Comparison of ENCODE assay signal across 8 mouse cellular contexts in the genomic region with DNA sequence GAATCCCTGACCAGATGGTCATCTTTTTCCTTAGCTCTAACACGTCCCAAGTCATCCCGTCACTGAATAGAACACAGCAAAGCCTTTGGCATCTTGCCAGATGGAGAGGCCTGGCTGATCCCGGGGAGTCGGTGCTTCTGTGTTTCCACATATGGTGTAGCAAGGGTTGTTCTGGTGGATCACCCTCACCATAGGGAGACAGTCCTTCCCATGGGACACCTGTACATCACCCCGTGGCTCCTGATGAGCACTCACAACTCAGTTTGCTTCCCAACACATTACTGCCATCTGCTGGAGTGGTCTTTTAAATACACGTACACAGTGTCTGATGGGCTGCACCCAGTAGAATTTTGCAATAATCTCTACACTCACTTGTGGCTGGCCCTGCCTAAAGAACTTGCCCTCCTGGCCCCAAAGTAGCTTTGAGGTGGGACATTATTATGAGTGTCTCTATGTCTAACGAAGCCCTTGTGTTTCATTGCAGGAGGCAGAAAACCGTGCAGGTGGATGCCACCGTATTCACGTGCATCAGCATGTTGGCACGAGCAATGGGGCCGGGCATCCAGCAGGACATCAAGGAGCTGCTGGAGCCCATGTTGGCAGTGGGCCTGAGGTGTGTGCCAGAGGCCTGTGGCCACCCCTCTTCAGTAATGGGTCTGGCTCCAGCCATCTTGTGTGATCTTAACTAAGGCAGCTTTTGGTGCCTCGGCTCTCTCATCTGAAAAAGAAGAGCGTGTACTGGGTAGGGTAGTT. TPM values are rescaled to one million over a fixed set of nuclear protein-coding genes. Genes with fewer than 3 reads are reported as not detected.
DNase-seq lines count a peak whose midpoint lies in the region; ATAC-seq lines count a peak whose summit lies in the region.
"Had no signal": no experiment of that assay in that cellular context is flagged by ENCODE, and none has a peak within 500 bp of the region (broad histone marks: within the 10 kb centered on the region; RNA-seq: fewer than 3 reads in every experiment).

No protein-coding gene starts in this region.

- peak; percentile 43; the same call in 1 of the 2 replicates for ATAC-seq in lung, embryonic 16.5 days (ENCODE audit: low read depth)

- peaks cover 66% of the 10 kb centered on the region for H3K36me3 ChIP-seq in lung, embryonic 16.5 days (ENCODE audit: control insufficient read depth, insufficient read depth, low read length)

- DNase-seq in left cerebral cortex, adult 18-20 months (ENCODE audit: low spot score in 2 of 2), result peak; percentile 25 to 28
- DNase-seq in left cerebral cortex, adult 11 months (ENCODE audit: low spot score), result no peak
- peak; percentile 64 for DNase-seq in MN1 (ENCODE audit: low spot score)
- DNase-seq in cerebellum, adult 8-10 months, result peak; percentile 48
- DNase-seq in induced T-regulatory cell, adult 2 months (ENCODE audit: low read depth), result peak; percentile 25
- DNase-seq in ovary, postnatal 10 days (ENCODE audit: low spot score), result no peak

- H3K27me3 ChIP-seq in lung, embryonic 16.5 days (ENCODE audit: control insufficient read depth, insufficient read depth, low read depth, low read length), result no peaks in the 10 kb centered on the region
- H3K27me3 ChIP-seq: embryonic facial prominence, embryonic 13.5 days had no signal

- H3K9me3 ChIP-seq in lung, embryonic 16.5 days (ENCODE audit: control insufficient read depth, low read length), result no peaks in the 10 kb centered on the region
- H3K9me3 ChIP-seq: embryonic facial prominence, embryonic 13.5 days had no signal

- no peak overlapping the region for H3K4me2 ChIP-seq in lung, embryonic 16.5 days (ENCODE audit: low read depth, low read length)
- H3K4me2 ChIP-seq: embryonic facial prominence, embryonic 13.5 days had no signal

- H3K4me3 ChIP-seq in lung, embryonic 16.5 days (ENCODE audit: low read length), result no peak overlapping the region
- H3K4me3 ChIP-seq: embryonic facial prominence, embryonic 13.5 days had no signal

- 70% methylated on average over 14 of the region's 14 CpGs for WGBS in lung, embryonic 16.5 days

- H3K4me1 ChIP-seq in lung, embryonic 16.5 days (replicated peaks; ENCODE audit: control insufficient read depth, insufficient read depth, low read length), result no peaks in the 10 kb centered on the region
- H3K4me1 ChIP-seq: embryonic facial prominence, embryonic 13.5 days had no signal

- no peak overlapping the region for H3K27ac ChIP-seq in lung, embryonic 16.5 days (ENCODE audit: low read length)
- H3K27ac ChIP-seq: embryonic facial prominence, embryonic 13.5 days had no signal

- H3K9ac ChIP-seq in lung, embryonic 16.5 days (ENCODE audit: low read length), result no peak overlapping the region
- H3K9ac ChIP-seq: embryonic facial prominence, embryonic 13.5 days had no signal

RNA-seq across cellular contexts. Expression of a gene that starts 15.0 kb away (rescaled TPM):
- 10 to 100 TPM; 91.6 to 97.9 TPM for total RNA-seq in left cerebral cortex, adult 18-20 months (2021)
- 11.3 and 12.2 TPM in 2 replicates for polyA plus RNA-seq in lung, embryonic 16.5 days (2015; fragmentation: Nextera tagmentation; extraction: Ambion mirVana)

RNA-seq across cellular contexts. Expression of a gene that starts 18.8 kb away (rescaled TPM):
- total RNA-seq in left cerebral cortex, adult 18-20 months (2021), result 1 to 10 TPM; 8.0 to 9.2 TPM
- polyA plus RNA-seq in lung, embryonic 16.5 days (2015; fragmentation: Nextera tagmentation; extraction: Ambion mirVana), result 22.8 and 24.0 TPM in 2 replicates

RNA-seq across cellular contexts. Expression of a gene that starts 36.9 kb away (rescaled TPM):
- under 1 TPM; 0.61 to 0.77 TPM for total RNA-seq in left cerebral cortex, adult 18-20 months (2021)
- polyA plus RNA-seq in lung, embryonic 16.5 days (2015; fragmentation: Nextera tagmentation; extraction: Ambion mirVana), result 1.8 TPM in 2 replicates

Comparison
In these comparisons a context has a peak if more than half of its experiments do, and no peak if none do; other contexts are left out.
1. DNase-seq: peak in left cerebral cortex, adult 18-20 months (2 of 2), MN1 (single experiment), cerebellum, adult 8-10 months (single experiment) and induced T-regulatory cell, adult 2 months (single experiment); none in left cerebral cortex, adult 11 months (single experiment) and ovary, postnatal 10 days (single experiment).